Mouse (Mus musculus): Measurements from ENCODE around the gene Ldhal6b.

Ldhal6b gene

GRCm38 (mm10) chr17:5418545-5418944 lies at the start of gene Ldhal6b:
Gene Ldhal6b, minus strand, starts transcription at chr17:5418767.
- no peak for TF ChIP-seq GATA4 (IDR thresholded peaks at IDR 0.05; ENCODE audit: insufficient replicate concordance, low read length)

GRCm38 (mm10) chr17:5467177-5467576 lies 48.6 kb upstream of the Ldhal6b start:
- no peak for TF ChIP-seq GATA4 (IDR thresholded peaks at IDR 0.05; ENCODE audit: insufficient replicate concordance, low read length)

- no peak for TF ChIP-seq GATA4 (IDR thresholded peaks at IDR 0.05; ENCODE audit: insufficient replicate concordance, low read length)
Measured at GRCm38 (mm10) chr17:5466736-5467135, 48.2 kb upstream of the Ldhal6b start.

- no peak for TF ChIP-seq GATA4 (IDR thresholded peaks at IDR 0.05; ENCODE audit: insufficient replicate concordance, low read length)
Measured at GRCm38 (mm10) chr17:5463912-5464311, 45.3 kb upstream of the Ldhal6b start.

- no peak for TF ChIP-seq GATA4 (IDR thresholded peaks at IDR 0.05; ENCODE audit: insufficient replicate concordance, low read length)
Measured at GRCm38 (mm10) chr17:5453657-5454056, 35.1 kb upstream of the Ldhal6b start.

GRCm38 (mm10) chr17:5443751-5444150 lies 25.2 kb upstream of the Ldhal6b start:
- no peak for TF ChIP-seq GATA4 (IDR thresholded peaks at IDR 0.05; ENCODE audit: insufficient replicate concordance, low read length)

- no peak for TF ChIP-seq GATA4 (IDR thresholded peaks at IDR 0.05; ENCODE audit: insufficient replicate concordance, low read length)
Measured at GRCm38 (mm10) chr17:5443260-5443659, 24.7 kb upstream of the Ldhal6b start.

GRCm38 (mm10) chr17:5440159-5440971 lies 21.8 kb upstream of the Ldhal6b start, which contains the start of gene Tmem242:
Gene Tmem242, minus strand, starts transcription at chr17:5440259.
- peak; percentile 6; the same call in 1 of the 2 replicates for TF ChIP-seq GATA4 (IDR thresholded peaks at IDR 0.05; ENCODE audit: insufficient replicate concordance, low read length)

- TF ChIP-seq GATA4 (IDR thresholded peaks at IDR 0.05; ENCODE audit: insufficient replicate concordance, low read length), result no peak
Measured at GRCm38 (mm10) chr17:5439831-5440158, 21.2 kb upstream of the Ldhal6b start.

GRCm38 (mm10) chr17:5429772-5430133 lies 11.2 kb upstream of the Ldhal6b start:
- TF ChIP-seq GATA4 (IDR thresholded peaks at IDR 0.05; ENCODE audit: insufficient replicate concordance, low read length), result no peak

- TF ChIP-seq GATA4 (IDR thresholded peaks at IDR 0.05; ENCODE audit: insufficient replicate concordance, low read length), result no peak
Measured at GRCm38 (mm10) chr17:5429090-5429771, 10.7 kb upstream of the Ldhal6b start.

- peak; percentile 91; the same call in 1 of the 2 replicates for TF ChIP-seq GATA4 (IDR thresholded peaks at IDR 0.05; ENCODE audit: insufficient replicate concordance, low read length)
Measured at GRCm38 (mm10) chr17:5425204-5425603, 6.6 kb upstream of the Ldhal6b start.

- TF ChIP-seq GATA4 (IDR thresholded peaks at IDR 0.05; ENCODE audit: insufficient replicate concordance, low read length), result no peak
Measured at GRCm38 (mm10) chr17:5424156-5424555, 5.6 kb upstream of the Ldhal6b start.

- no peak for TF ChIP-seq GATA4 (IDR thresholded peaks at IDR 0.05; ENCODE audit: insufficient replicate concordance, low read length)
Measured at GRCm38 (mm10) chr17:5421835-5422234, 3.3 kb upstream of the Ldhal6b start.

- no peak for TF ChIP-seq GATA4 (IDR thresholded peaks at IDR 0.05; ENCODE audit: insufficient replicate concordance, low read length)
Measured at GRCm38 (mm10) chr17:5419771-5420518, 1.4 kb upstream of the Ldhal6b start.

- no peak for TF ChIP-seq GATA4 (IDR thresholded peaks at IDR 0.05; ENCODE audit: insufficient replicate concordance, low read length)
Measured at GRCm38 (mm10) chr17:5419056-5419455, 489 bp upstream of the Ldhal6b start.
